Mouse (Mus musculus): ENCODE results near the gene Olfr1500. TPM values are rescaled to one million over a fixed set of nuclear protein-coding genes. Genes with fewer than 3 reads are reported as not detected.

Olfr1500 gene
- not detected in 4 replicates for total RNA-seq (2023)

DNA sequence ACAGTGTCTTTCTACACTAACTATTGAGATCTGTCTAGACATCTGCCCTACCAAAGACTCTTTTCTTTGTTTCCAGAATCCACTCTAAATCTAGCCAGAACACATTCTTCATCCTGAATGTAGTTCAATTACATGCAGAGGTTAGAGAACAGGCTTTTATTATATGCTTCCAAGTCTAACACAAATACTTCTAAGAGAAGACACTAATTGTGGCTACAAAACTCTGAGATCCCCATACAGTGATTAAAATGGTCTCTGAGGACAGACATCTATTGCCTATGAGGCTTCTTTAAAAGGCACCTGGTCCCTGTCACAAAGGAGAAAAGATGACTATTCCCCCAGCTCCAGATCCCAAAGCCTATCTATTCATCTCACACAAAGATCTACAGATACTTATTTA, at the start of gene Olfr1500:
TSS of gene Olfr1500 (minus strand) at position 101 of the 400 bp plus-strand sequence.

DNA sequence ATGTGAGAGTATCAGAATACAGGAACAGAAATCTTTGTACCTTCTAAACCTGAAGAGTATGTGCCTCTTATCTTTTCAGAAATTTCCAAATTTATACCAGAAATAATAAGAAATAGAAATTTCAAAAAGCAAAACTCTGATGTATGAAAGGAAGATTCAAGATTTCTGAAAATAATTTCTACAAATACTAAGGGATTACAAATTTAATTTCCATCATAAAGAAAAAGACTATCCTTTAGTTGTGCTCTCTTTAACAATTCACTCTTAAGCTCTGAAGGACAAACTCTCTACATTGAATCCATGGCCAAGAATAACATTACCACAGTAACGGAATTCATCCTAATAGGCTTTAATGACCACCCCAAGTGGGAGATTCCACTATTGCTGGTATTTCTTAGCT, 31.2 kb upstream of the Olfr1500 start, which contains the start of gene Olfr1502:
TSS of gene Olfr1502 (plus strand) at position 301 of the 400 bp plus-strand sequence.

GRCm38 (mm10) chr19:13850592-13850991, 20.3 kb upstream of the Olfr1500 start, which contains the start of gene Olfr1501:
Gene Olfr1501, minus strand, starts transcription at chr19:13850692.

GRCm38 (mm10) chr19:13819347-13819746, 10.9 kb downstream of the Olfr1500 start, which contains the start of gene Olfr1499:
Gene Olfr1499, minus strand, starts transcription at chr19:13819447.

DNA sequence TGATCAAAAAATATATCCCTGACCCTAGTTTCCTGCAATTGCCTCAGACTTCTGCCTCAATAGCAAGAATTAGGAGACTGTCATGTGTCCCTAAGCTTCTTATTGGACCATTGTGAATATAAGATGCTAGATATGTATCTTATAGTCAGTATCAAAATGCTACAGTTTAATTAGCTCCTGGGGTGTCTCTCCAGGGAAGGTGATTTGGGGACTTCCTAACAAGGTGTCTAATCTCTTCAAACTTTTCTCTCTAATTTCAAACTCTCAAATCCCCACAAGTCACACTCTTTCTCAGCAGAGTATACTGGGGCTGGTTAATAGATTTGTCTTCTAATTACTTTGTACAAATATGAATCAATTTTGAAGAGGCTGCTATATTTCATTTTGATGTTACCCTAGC, 32.2 kb downstream of the Olfr1500 start, which contains the start of gene Olfr1497:
TSS of gene Olfr1497 (minus strand) at position 101 of the 400 bp plus-strand sequence.

GRCm38 (mm10) chr19:13777578-13777977, 52.7 kb downstream of the Olfr1500 start, which contains the start of gene Olfr1496:
Gene Olfr1496, plus strand, starts transcription at chr19:13777878.

Other genes with a start within 250 kb of the Olfr1500 start
- gene Olfr1484, start 247.0 kb downstream of the Olfr1500 start, total RNA-seq (2023), result not detected in 4 replicates
- gene Olfr1487, start 213.1 kb downstream of the Olfr1500 start, total RNA-seq (2023), result not detected in 4 replicates
- gene Olfr1489, start 198.9 kb downstream of the Olfr1500 start, total RNA-seq (2023), result not detected in 4 replicates
- gene Olfr1490, start 179.4 kb downstream of the Olfr1500 start, total RNA-seq (2023), result not detected in 4 replicates
- gene Olfr1491, start 133.2 kb downstream of the Olfr1500 start, total RNA-seq (2023), result not detected in 4 replicates
- not detected in 4 replicates for gene Olfr1493-ps1, start 107.2 kb downstream of the Olfr1500 start, total RNA-seq (2023)
- gene Olfr1494, start 90.8 kb downstream of the Olfr1500 start, total RNA-seq (2023), result not detected in 4 replicates
- not detected in 4 replicates for gene Olfr1495, start 65.9 kb downstream of the Olfr1500 start, total RNA-seq (2023)
- not detected in 4 replicates for gene Olfr1496, start 52.6 kb downstream of the Olfr1500 start, total RNA-seq (2023)
- gene Olfr1497, start 32.3 kb downstream of the Olfr1500 start, total RNA-seq (2023), result not detected in 4 replicates
- not detected in 4 replicates for gene Olfr1499, start 11.0 kb downstream of the Olfr1500 start, total RNA-seq (2023)
- not detected in 4 replicates for gene Olfr1501, start 20.2 kb upstream of the Olfr1500 start, total RNA-seq (2023)
- not detected in 4 replicates for gene Olfr1502, start 31.3 kb upstream of the Olfr1500 start, total RNA-seq (2023)
- gene Olfr1504, start 67.4 kb upstream of the Olfr1500 start, total RNA-seq (2023), result not detected in 4 replicates
- gene Olfr1505, start 83.0 kb upstream of the Olfr1500 start, total RNA-seq (2023), result not detected in 4 replicates

All from B cell, adult 62 days (primary cell).